Mouse (Mus musculus) G1E (cell line): Measurements from ENCODE around the gene Ttc25. TPM values are rescaled to one million over a fixed set of nuclear protein-coding genes. Genes with fewer than 3 reads are reported as not detected.

Source experiments
- ATAC-seq: 2 replicates; pipeline ENCODE4 v1.8.0; 2016; ENCODE audit warnings: mild to moderate bottlenecking; ENCODE audit not compliant: insufficient number of reproducible peaks, poor library complexity, low FRiP score, severe bottlenecking; ENCODE audit errors: extremely low read depth
- DNase-seq: peaks from one replicate; pipeline ENCODE4 v3.0.0; 2012; ENCODE audit warnings: low spot score
- H3K27me3 ChIP-seq: 2 replicates; pipeline ENCODE4 v1.6.1; 2012; ENCODE audit warnings: mild to moderate bottlenecking, low read length, inconsistent platforms; ENCODE audit not compliant: insufficient read depth
- H3K36me3 ChIP-seq: replicated peaks from 2 replicates; pipeline ENCODE3; 2012; ENCODE audit warnings: mild to moderate bottlenecking, inconsistent platforms
- H3K4me1 ChIP-seq: 2 replicates; pipeline ENCODE4 v1.6.1; 2012; ENCODE audit warnings: low read depth, low read length, inconsistent platforms, mixed read lengths; ENCODE audit not compliant: insufficient read depth
- H3K4me3 ChIP-seq: 2 replicates; pipeline ENCODE4 v1.5.1; 2012; ENCODE audit warnings: low read depth, mild to moderate bottlenecking, inconsistent platforms, low read length, moderate library complexity, mixed read lengths
- H3K9me3 ChIP-seq: replicated peaks from 2 replicates; pipeline ENCODE4 v1.6.1; 2012; ENCODE audit warnings: inconsistent platforms
- CTCF ChIP-seq: IDR thresholded peaks from 2 replicates; pipeline ENCODE4 v1.5.1; 2012; ENCODE audit warnings: low read depth, low read length, inconsistent platforms, mixed read lengths
- GATA1 ChIP-seq: IDR thresholded peaks from 2 replicates; pipeline ENCODE4 v1.6.1; 2012; ENCODE audit warnings: borderline replicate concordance, low read length, inconsistent platforms, mixed read lengths
- GATA2 ChIP-seq: IDR thresholded peaks from 2 replicates; pipeline ENCODE4 v1.6.1; 2012; ENCODE audit warnings: low read depth, low read length, inconsistent platforms, borderline replicate concordance
- POLR2AphosphoS5 ChIP-seq: IDR thresholded peaks from 2 replicates; pipeline ENCODE4 v1.6.1; 2012; ENCODE audit warnings: low read depth, low read length, inconsistent platforms; ENCODE audit not compliant: insufficient replicate concordance
- TAL1 ChIP-seq: conservative IDR thresholded peaks from 2 replicates; pipeline ENCODE4 v1.6.1; 2012; ENCODE audit warnings: low read depth, low read length, inconsistent platforms, mixed read lengths
- polyA plus RNA-seq: library from polyadenylated mRNA; stranded (reverse); fragments of >175 nt; gene quantifications from 2 replicates; pipeline ENCODE4 v1.2.3, GENCODE M21; 2012
- total RNA-seq, 2 experiments: library from RNA; stranded (forward) in 1 of 2; stranded (reverse) in 1 of 2; fragments of 200-1000 nt in 1 of 2; fragments of >200 nt in 1 of 2; fragmentation: Nextera tagmentation in 1 of 2; gene quantifications; 2 replicates each; pipeline ENCODE4 v1.2.3; 2014 to 2017

Ttc25 gene
- total and polyA plus RNA-seq, 3 experiments: 0.21 to 0.60 TPM; not detected in 1

DNA sequence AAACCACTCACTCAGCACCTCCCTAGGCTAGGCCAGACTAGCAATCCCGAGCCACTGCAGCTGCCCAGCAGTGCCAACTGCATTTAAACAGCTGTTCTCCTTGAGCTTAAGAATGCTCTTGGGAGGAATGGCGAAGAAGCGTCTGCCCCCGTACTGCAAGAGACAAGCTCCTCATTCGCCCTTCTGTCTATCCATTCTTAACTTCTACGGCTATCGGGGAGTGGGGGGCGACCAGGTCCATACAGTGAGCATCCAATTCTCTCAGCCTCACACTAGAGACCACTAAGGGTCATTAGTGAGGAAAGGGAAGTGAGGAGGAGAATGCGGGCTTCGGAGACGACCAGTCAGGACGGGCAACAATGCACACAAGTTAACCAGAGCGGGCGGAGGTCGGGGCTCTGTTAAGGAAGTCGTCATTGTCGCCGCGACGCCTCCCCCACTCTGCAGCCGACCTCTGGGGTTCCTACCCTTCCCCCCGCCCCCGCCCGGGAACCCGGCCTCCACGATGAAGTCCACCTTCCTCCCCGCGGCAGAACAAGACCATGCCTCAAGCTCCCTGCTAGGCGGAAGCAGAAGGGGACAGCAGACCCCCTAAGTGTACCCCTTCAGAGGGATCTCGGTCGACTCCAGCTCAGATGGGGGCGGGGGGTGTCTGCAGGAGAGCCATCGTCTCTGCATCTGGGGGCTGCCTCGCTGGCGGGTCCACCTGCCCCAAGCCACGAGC is 73.5 kb downstream of the Ttc25 start, which contains the start of gene Nkiras2:
Nkiras2 (plus strand) TSS at position 484 of the 724 bp plus-strand sequence.
- no peaks in the 10 kb centered on the region for H3K9me3 ChIP-seq
- DNase-seq: peak; percentile 93
- TF ChIP-seq GATA2: no peak
- H3K36me3 ChIP-seq: peaks cover 31% of the 10 kb centered on the region
- peak within 1 kb of the TSS; percentile 99 for H3K4me3 ChIP-seq
- ATAC-seq: peak; percentile 61
- no peaks in the 10 kb centered on the region for H3K27me3 ChIP-seq
- peaks cover 51% of the 10 kb centered on the region for H3K4me1 ChIP-seq

DNA sequence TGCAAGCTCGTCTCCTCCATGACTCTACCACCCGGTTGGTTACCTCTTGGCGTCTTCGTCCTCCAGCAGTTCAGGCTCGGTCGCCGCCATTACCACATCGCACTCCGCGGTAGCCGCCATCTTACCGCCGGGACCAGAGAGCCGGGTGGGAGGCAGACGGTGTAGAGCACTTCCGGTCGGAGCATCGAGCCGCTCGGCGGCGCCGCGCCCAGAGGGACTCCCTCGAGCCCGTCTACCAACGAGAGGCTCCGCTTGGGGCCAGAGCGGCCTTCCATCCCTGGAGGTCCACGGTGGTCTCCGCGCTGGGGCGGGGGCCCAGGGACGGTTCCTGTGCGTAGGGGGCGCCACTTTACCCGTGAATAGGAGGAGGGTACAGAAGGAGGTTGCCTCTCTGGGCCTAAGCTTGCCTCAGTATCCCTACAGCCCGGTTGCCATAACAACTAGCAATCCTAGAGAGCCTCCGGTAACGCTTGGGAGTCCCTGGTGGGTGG is 74.1 kb downstream of the Ttc25 start:
- Histone ChIP-seq H3K27me3 (no peaks in the 10 kb centered on the region), H3K4me1 (peaks cover 55% of the 10 kb centered on the region), H3K4me3 (peak overlapping the region; percentile 99), H3K36me3 (peaks cover 34% of the 10 kb centered on the region), H3K9me3 (no peaks in the 10 kb centered on the region)
- DNase-seq (peak; percentile 96), ATAC-seq (peak; percentile 58)
- no peak for TF ChIP-seq TAL1
- TF ChIP-seq POLR2AphosphoS5: no peak
- no peak for TF ChIP-seq GATA1
- no peak for TF ChIP-seq GATA2
- no peak for TF ChIP-seq CTCF

DNA sequence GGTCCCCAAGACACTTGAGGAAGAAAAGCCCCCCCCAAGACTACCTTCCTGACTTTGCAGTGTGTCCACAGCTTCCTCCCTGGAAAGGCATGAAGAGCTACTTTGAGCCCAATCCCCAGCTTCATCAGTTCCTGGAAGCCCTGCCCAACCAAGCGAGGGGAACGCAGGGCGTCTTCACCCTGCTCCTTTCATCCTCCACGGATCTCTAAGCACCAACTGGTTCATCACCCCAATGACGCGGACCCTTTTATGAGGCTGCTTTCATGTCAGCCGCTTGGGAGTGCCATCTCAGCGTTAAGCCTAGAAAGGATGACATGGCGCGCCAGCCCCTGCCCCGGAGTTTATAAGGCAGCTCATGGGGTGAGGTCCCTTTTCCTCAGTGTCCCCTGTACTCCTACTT is 74.6 kb downstream of the Ttc25 start, which contains the start of gene Dnajc7:
Dnajc7 (minus strand) TSS at position 187 of the 400 bp plus-strand sequence.
- H3K4me3 ChIP-seq: peak within 1 kb of the TSS; percentile 99
- 0 out of 2 replicates have a peak, but pooled peaks cover 2% of the 10 kb centered on the region for H3K9me3 ChIP-seq
- DNase-seq (peak; percentile 35), ATAC-seq (no peak)
- peaks cover 36% of the 10 kb centered on the region for H3K36me3 ChIP-seq
- TF ChIP-seq CTCF (no peak), POLR2AphosphoS5 (no peak), TAL1 (no peak), GATA1 (no peak), GATA2 (no peak)
- peaks cover 59% of the 10 kb centered on the region for H3K4me1 ChIP-seq
- H3K27me3 ChIP-seq: no peaks in the 10 kb centered on the region

Other genes starting within 250 kb of the Ttc25 start
Only the 20 nearest of the 21 such genes appear.
- gene Gast, start 211.2 kb upstream of the Ttc25 start, total RNA-seq (2014; fragmentation: Nextera tagmentation): not detected in 2 replicates
- not detected in 2 replicates for gene Gast, start 211.2 kb upstream of the Ttc25 start, total RNA-seq (2017)
- gene Gast, start 211.2 kb upstream of the Ttc25 start, polyA plus RNA-seq: not detected in 2 replicates
- gene Hap1, start 189.5 kb upstream of the Ttc25 start, total RNA-seq (2014; fragmentation: Nextera tagmentation): not detected in 2 replicates
- 0.05 TPM in 1 of 2 replicates, not detected in the other for gene Hap1, start 189.5 kb upstream of the Ttc25 start, total RNA-seq (2017)
- not detected in 2 replicates for gene Hap1, start 189.5 kb upstream of the Ttc25 start, polyA plus RNA-seq
- gene Jup, start 147.8 kb upstream of the Ttc25 start, total RNA-seq (2014; fragmentation: Nextera tagmentation): not detected in 2 replicates
- gene Jup, start 147.8 kb upstream of the Ttc25 start, total RNA-seq (2017): 0.33 and 0.58 TPM in 2 replicates
- not detected in 2 replicates for gene Jup, start 147.8 kb upstream of the Ttc25 start, polyA plus RNA-seq
- gene P3h4, start 130.8 kb upstream of the Ttc25 start, total RNA-seq (2014; fragmentation: Nextera tagmentation): not detected in 2 replicates
- 0.06 TPM in 1 of 2 replicates, not detected in the other for gene P3h4, start 130.8 kb upstream of the Ttc25 start, total RNA-seq (2017)
- gene P3h4, start 130.8 kb upstream of the Ttc25 start, polyA plus RNA-seq: not detected in 2 replicates
- not detected in 2 replicates for gene Fkbp10, start 129.9 kb upstream of the Ttc25 start, total RNA-seq (2014; fragmentation: Nextera tagmentation)
- 0.55 TPM in 1 of 2 replicates, not detected in the other for gene Fkbp10, start 129.9 kb upstream of the Ttc25 start, total RNA-seq (2017)
- gene Fkbp10, start 129.9 kb upstream of the Ttc25 start, polyA plus RNA-seq: not detected in 2 replicates
- 13.3 and 18.9 TPM in 2 replicates for gene Nt5c3b, start 103.8 kb upstream of the Ttc25 start, total RNA-seq (2014; fragmentation: Nextera tagmentation)
- 19.1 and 19.6 TPM in 2 replicates for gene Nt5c3b, start 103.8 kb upstream of the Ttc25 start, total RNA-seq (2017)
- 41.2 and 49.0 TPM in 2 replicates for gene Nt5c3b, start 103.8 kb upstream of the Ttc25 start, polyA plus RNA-seq
- gene Klhl10, start 103.7 kb upstream of the Ttc25 start, total RNA-seq (2014; fragmentation: Nextera tagmentation): 0.83 and 2.2 TPM in 2 replicates
- 0.23 and 0.98 TPM in 2 replicates for gene Klhl10, start 103.7 kb upstream of the Ttc25 start, total RNA-seq (2017)
- not detected in 2 replicates for gene Klhl10, start 103.7 kb upstream of the Ttc25 start, polyA plus RNA-seq
- 22.4 and 28.3 TPM in 2 replicates for gene Klhl11, start 72.9 kb upstream of the Ttc25 start, total RNA-seq (2014; fragmentation: Nextera tagmentation)
- 23.4 and 27.5 TPM in 2 replicates for gene Klhl11, start 72.9 kb upstream of the Ttc25 start, total RNA-seq (2017)
- 2.9 and 3.4 TPM in 2 replicates for gene Klhl11, start 72.9 kb upstream of the Ttc25 start, polyA plus RNA-seq
- gene Acly, start 17.6 kb upstream of the Ttc25 start, total RNA-seq (2014; fragmentation: Nextera tagmentation): 134 and 139 TPM in 2 replicates
- gene Acly, start 17.6 kb upstream of the Ttc25 start, total RNA-seq (2017): 205 and 206 TPM in 2 replicates
- 36.3 and 86.9 TPM in 2 replicates for gene Acly, start 17.6 kb upstream of the Ttc25 start, polyA plus RNA-seq
- 1.1 and 2.7 TPM in 2 replicates for gene Cnp, start 29.3 kb downstream of the Ttc25 start, total RNA-seq (2014; fragmentation: Nextera tagmentation)
- 4.8 and 5.9 TPM in 2 replicates for gene Cnp, start 29.3 kb downstream of the Ttc25 start, total RNA-seq (2017)
- gene Cnp, start 29.3 kb downstream of the Ttc25 start, polyA plus RNA-seq: 5.1 and 5.9 TPM in 2 replicates
- 47.6 and 54.9 TPM in 2 replicates for gene Nkiras2, start 73.6 kb downstream of the Ttc25 start, total RNA-seq (2014; fragmentation: Nextera tagmentation)
- gene Nkiras2, start 73.6 kb downstream of the Ttc25 start, total RNA-seq (2017): 18.4 and 22.7 TPM in 2 replicates
- 36.1 and 40.4 TPM in 2 replicates for gene Nkiras2, start 73.6 kb downstream of the Ttc25 start, polyA plus RNA-seq
- gene Dnajc7, start 74.6 kb downstream of the Ttc25 start, total RNA-seq (2014; fragmentation: Nextera tagmentation): 234 and 254 TPM in 2 replicates
- 142 and 151 TPM in 2 replicates for gene Dnajc7, start 74.6 kb downstream of the Ttc25 start, total RNA-seq (2017)
- gene Dnajc7, start 74.6 kb downstream of the Ttc25 start, polyA plus RNA-seq: 98.8 and 140 TPM in 2 replicates
- gene Zfp385c, start 146.8 kb downstream of the Ttc25 start, total RNA-seq (2014; fragmentation: Nextera tagmentation): not detected in 2 replicates
- gene Zfp385c, start 146.8 kb downstream of the Ttc25 start, total RNA-seq (2017): 0.11 and 0.23 TPM in 2 replicates
- gene Zfp385c, start 146.8 kb downstream of the Ttc25 start, polyA plus RNA-seq: not detected in 2 replicates
- 1.4 and 2.0 TPM in 2 replicates for gene Dhx58, start 158.7 kb downstream of the Ttc25 start, total RNA-seq (2014; fragmentation: Nextera tagmentation)
- 4.2 and 4.7 TPM in 2 replicates for gene Dhx58, start 158.7 kb downstream of the Ttc25 start, total RNA-seq (2017)
- 2.6 TPM in 2 replicates for gene Dhx58, start 158.7 kb downstream of the Ttc25 start, polyA plus RNA-seq
- gene Kat2a, start 166.9 kb downstream of the Ttc25 start, total RNA-seq (2014; fragmentation: Nextera tagmentation): 46.8 and 47.0 TPM in 2 replicates
- gene Kat2a, start 166.9 kb downstream of the Ttc25 start, total RNA-seq (2017): 17.9 and 18.8 TPM in 2 replicates
- gene Kat2a, start 166.9 kb downstream of the Ttc25 start, polyA plus RNA-seq: 93.4 and 94.2 TPM in 2 replicates
- 2.4 TPM in 1 of 2 replicates, not detected in the other for gene Hspb9, start 168.2 kb downstream of the Ttc25 start, total RNA-seq (2014; fragmentation: Nextera tagmentation)
- gene Hspb9, start 168.2 kb downstream of the Ttc25 start, total RNA-seq (2017): 0.22 and 0.35 TPM in 2 replicates
- 0.55 and 0.61 TPM in 2 replicates for gene Hspb9, start 168.2 kb downstream of the Ttc25 start, polyA plus RNA-seq
- gene Rab5c, start 192.6 kb downstream of the Ttc25 start, total RNA-seq (2014; fragmentation: Nextera tagmentation): 181 and 202 TPM in 2 replicates
- gene Rab5c, start 192.6 kb downstream of the Ttc25 start, total RNA-seq (2017): 153 and 173 TPM in 2 replicates
- gene Rab5c, start 192.6 kb downstream of the Ttc25 start, polyA plus RNA-seq: 362 and 429 TPM in 2 replicates
- gene Kcnh4, start 214.3 kb downstream of the Ttc25 start, total RNA-seq (2014; fragmentation: Nextera tagmentation): not detected in 2 replicates
- not detected in 2 replicates for gene Kcnh4, start 214.3 kb downstream of the Ttc25 start, total RNA-seq (2017)
- gene Kcnh4, start 214.3 kb downstream of the Ttc25 start, polyA plus RNA-seq: not detected in 2 replicates
- gene Hcrt, start 217.3 kb downstream of the Ttc25 start, total RNA-seq (2014; fragmentation: Nextera tagmentation): not detected in 2 replicates
- gene Hcrt, start 217.3 kb downstream of the Ttc25 start, total RNA-seq (2017): not detected in 2 replicates
- gene Hcrt, start 217.3 kb downstream of the Ttc25 start, polyA plus RNA-seq: not detected in 2 replicates
- 6.0 and 6.3 TPM in 2 replicates for gene Ghdc, start 225.3 kb downstream of the Ttc25 start, total RNA-seq (2014; fragmentation: Nextera tagmentation)
- 3.6 and 4.4 TPM in 2 replicates for gene Ghdc, start 225.3 kb downstream of the Ttc25 start, total RNA-seq (2017)
- gene Ghdc, start 225.3 kb downstream of the Ttc25 start, polyA plus RNA-seq: 3.8 and 3.9 TPM in 2 replicates